Mouse (Mus musculus): ENCODE data around the gene Shcbp1.

DNA sequence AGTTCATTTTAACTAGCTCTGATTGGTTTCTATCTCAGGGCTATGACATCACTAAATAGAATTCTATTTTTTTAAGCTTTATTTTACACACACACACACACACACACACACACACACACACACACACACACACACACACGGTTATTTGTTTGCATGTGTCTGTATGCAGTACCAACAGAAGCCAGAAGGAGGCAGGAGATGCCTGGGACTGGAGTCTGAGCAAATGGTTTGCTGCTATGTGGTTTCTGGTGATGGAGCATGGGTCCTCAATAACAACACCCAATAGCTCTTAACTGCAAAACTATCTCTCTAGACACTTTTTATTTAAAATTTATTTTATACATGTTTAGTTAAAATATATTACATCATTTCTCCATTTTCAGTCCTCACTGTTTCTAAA lies 48.4 kb downstream of the Shcbp1 start:
- no peak for TF ChIP-seq ZC3H11A (IDR thresholded peaks at IDR 0.05; ENCODE audit: borderline replicate concordance, low read depth, low read length)
- no peak for TF ChIP-seq HCFC1 (IDR thresholded peaks at IDR 0.05; ENCODE audit: borderline replicate concordance, insufficient read depth, low read length)
- no peak for TF ChIP-seq ZNF384 (IDR thresholded peaks at IDR 0.05; ENCODE audit: low read depth, low read length)
- TF ChIP-seq CHD2 (IDR thresholded peaks at IDR 0.05; ENCODE audit: low read depth, low read length): no peak
- TF ChIP-seq MAFK (IDR thresholded peaks at IDR 0.05; ENCODE audit: insufficient read depth, low read depth, low read length): no peak

All from ES-E14 (cell line).